Mouse (Mus musculus) erythroblast, embryonic 14.5 days (primary cell): ENCODE results near the gene Apol9b. TPM values are rescaled to one million over a fixed set of nuclear protein-coding genes. Genes with fewer than 3 reads are reported as not detected.

Experiments
- H3K27me3 ChIP-seq: 2 replicates; pipeline ENCODE4 v1.6.1; 2012; ENCODE audit warnings: inconsistent platforms; ENCODE audit not compliant: control insufficient read depth
- H3K36me3 ChIP-seq: 2 replicates; pipeline ENCODE4 v1.6.1; 2012; ENCODE audit warnings: mild to moderate bottlenecking, inconsistent platforms; ENCODE audit not compliant: control insufficient read depth
- H3K4me1 ChIP-seq: 2 replicates; pipeline ENCODE4 v1.6.1; 2012; ENCODE audit warnings: inconsistent platforms; ENCODE audit not compliant: control insufficient read depth
- H3K4me3 ChIP-seq: replicated peaks from 2 replicates; pipeline ENCODE3; 2012; ENCODE audit warnings: moderate library complexity, mild to moderate bottlenecking, inconsistent platforms
- H3K9me3 ChIP-seq: 2 replicates; pipeline ENCODE4 v1.6.1; 2012; ENCODE audit warnings: low read length, inconsistent platforms, mixed read lengths; ENCODE audit not compliant: control insufficient read depth
- GATA1 ChIP-seq: IDR thresholded peaks from 2 replicates; pipeline ENCODE4 v1.6.1; 2012; ENCODE audit warnings: low read length, inconsistent platforms, mixed read lengths
- TAL1 ChIP-seq: IDR thresholded peaks from 3 replicates; pipeline ENCODE4 v1.6.1; 2012; ENCODE audit warnings: low read length, inconsistent platforms, mixed read lengths
- polyA plus RNA-seq: library from polyadenylated mRNA; stranded (reverse); fragments of >175 nt; gene quantifications from 2 replicates; pipeline ENCODE4 v1.2.3, GENCODE M21; 2012

Apol9b gene
- polyA plus RNA-seq, 1 experiment = not detected

GRCm38 (mm10) chr15:77749717-77750116 lies 20.9 kb downstream of the Apol9b start:
- Histone ChIP-seq H3K36me3 (peaks cover 99% of the 10 kb centered on the region), H3K4me1 (peaks cover 66% of the 10 kb centered on the region), H3K4me3 (peak overlapping the region; percentile 21), H3K9me3 (peaks cover 23% of the 10 kb centered on the region), H3K27me3 (peaks cover 7% of the 10 kb centered on the region; the same call in 1 of the 2 replicates)
- TF ChIP-seq GATA1 (no peak), TAL1 (no peak)

- H3K4me3 ChIP-seq = no peak overlapping the region
- H3K4me1 ChIP-seq = peaks cover 71% of the 10 kb centered on the region
- peaks cover 25% of the 10 kb centered on the region for H3K9me3 ChIP-seq
- TF ChIP-seq GATA1 (no peak), TAL1 (no peak)
- peaks cover 7% of the 10 kb centered on the region; the same call in 1 of the 2 replicates for H3K27me3 ChIP-seq
- H3K36me3 ChIP-seq = peaks cover 95% of the 10 kb centered on the region
These were observed 21.6 kb downstream of the Apol9b start for GRCm38 (mm10) chr15:77750461-77750860.

- Histone ChIP-seq H3K36me3 (peaks cover 78% of the 10 kb centered on the region), H3K27me3 (peaks cover 7% of the 10 kb centered on the region; the same call in 1 of the 2 replicates), H3K4me1 (peaks cover 84% of the 10 kb centered on the region), H3K4me3 (peak overlapping the region; percentile 83), H3K9me3 (peaks cover 25% of the 10 kb centered on the region)
- TF ChIP-seq TAL1 (no peak), GATA1 (no peak)
These were observed 23.6 kb downstream of the Apol9b start for GRCm38 (mm10) chr15:77752443-77752842.

GRCm38 (mm10) chr15:77755132-77755531 lies 26.3 kb downstream of the Apol9b start:
- peaks cover 61% of the 10 kb centered on the region for H3K4me1 ChIP-seq
- peak overlapping the region; percentile 83 for H3K4me3 ChIP-seq
- peaks cover 11% of the 10 kb centered on the region for H3K9me3 ChIP-seq
- H3K36me3 ChIP-seq = peaks cover 63% of the 10 kb centered on the region
- peak; percentile 29; the same call in 1 of the 3 replicates for TF ChIP-seq TAL1
- TF ChIP-seq GATA1 = no peak
- no peaks in the 10 kb centered on the region; the same call in 1 of the 2 replicates for H3K27me3 ChIP-seq

GRCm38 (mm10) chr15:77756081-77756480 lies 27.2 kb downstream of the Apol9b start:
- H3K9me3 ChIP-seq = peaks cover 6% of the 10 kb centered on the region; the same call in 1 of the 2 replicates
- H3K4me3 ChIP-seq = peak overlapping the region; percentile 83
- no peaks in the 10 kb centered on the region for H3K27me3 ChIP-seq
- peaks cover 63% of the 10 kb centered on the region for H3K36me3 ChIP-seq
- peaks cover 56% of the 10 kb centered on the region for H3K4me1 ChIP-seq
- no peak for TF ChIP-seq TAL1
- TF ChIP-seq GATA1 = no peak

GRCm38 (mm10) chr15:77756848-77757247 lies 28.0 kb downstream of the Apol9b start, which contains the start of gene Apol8:
TSS of gene Apol8 (minus strand) at chr15:77757003.
- Histone ChIP-seq H3K4me1 (peaks cover 48% of the 10 kb centered on the region), H3K27me3 (no peaks in the 10 kb centered on the region), H3K36me3 (peaks cover 63% of the 10 kb centered on the region), H3K9me3 (peaks cover 6% of the 10 kb centered on the region; the same call in 1 of the 2 replicates), H3K4me3 (peak within 1 kb of the TSS; percentile 83)
- TF ChIP-seq GATA1 = peak; percentile 11; the same call in 1 of the 2 replicates
- TF ChIP-seq TAL1 = no peak

GRCm38 (mm10) chr15:77757586-77758226 lies 28.9 kb downstream of the Apol9b start:
- Histone ChIP-seq H3K27me3 (no peaks in the 10 kb centered on the region), H3K9me3 (peaks cover 4% of the 10 kb centered on the region; the same call in 1 of the 2 replicates), H3K36me3 (peaks cover 63% of the 10 kb centered on the region), H3K4me1 (peaks cover 41% of the 10 kb centered on the region), H3K4me3 (no peak overlapping the region)
- TF ChIP-seq TAL1 (no peak), GATA1 (no peak)

- no peaks in the 10 kb centered on the region for H3K27me3 ChIP-seq
- no peak for TF ChIP-seq GATA1
- no peak for TF ChIP-seq TAL1
- peaks cover 28% of the 10 kb centered on the region for H3K4me1 ChIP-seq
- peaks cover 64% of the 10 kb centered on the region for H3K36me3 ChIP-seq
- no peak overlapping the region for H3K4me3 ChIP-seq
- peaks cover 2% of the 10 kb centered on the region; the same call in 1 of the 2 replicates for H3K9me3 ChIP-seq
These were observed 31.2 kb downstream of the Apol9b start for GRCm38 (mm10) chr15:77760037-77760436.

GRCm38 (mm10) chr15:77761083-77761482 lies 32.2 kb downstream of the Apol9b start:
- H3K27me3 ChIP-seq = no peaks in the 10 kb centered on the region
- no peak overlapping the region for H3K4me3 ChIP-seq
- H3K36me3 ChIP-seq = peaks cover 71% of the 10 kb centered on the region
- H3K4me1 ChIP-seq = peaks cover 24% of the 10 kb centered on the region
- TF ChIP-seq TAL1 (no peak), GATA1 (no peak)
- H3K9me3 ChIP-seq = no peaks in the 10 kb centered on the region
